ENCODE assay signal across 9 mouse cellular contexts in the genomic region with DNA sequence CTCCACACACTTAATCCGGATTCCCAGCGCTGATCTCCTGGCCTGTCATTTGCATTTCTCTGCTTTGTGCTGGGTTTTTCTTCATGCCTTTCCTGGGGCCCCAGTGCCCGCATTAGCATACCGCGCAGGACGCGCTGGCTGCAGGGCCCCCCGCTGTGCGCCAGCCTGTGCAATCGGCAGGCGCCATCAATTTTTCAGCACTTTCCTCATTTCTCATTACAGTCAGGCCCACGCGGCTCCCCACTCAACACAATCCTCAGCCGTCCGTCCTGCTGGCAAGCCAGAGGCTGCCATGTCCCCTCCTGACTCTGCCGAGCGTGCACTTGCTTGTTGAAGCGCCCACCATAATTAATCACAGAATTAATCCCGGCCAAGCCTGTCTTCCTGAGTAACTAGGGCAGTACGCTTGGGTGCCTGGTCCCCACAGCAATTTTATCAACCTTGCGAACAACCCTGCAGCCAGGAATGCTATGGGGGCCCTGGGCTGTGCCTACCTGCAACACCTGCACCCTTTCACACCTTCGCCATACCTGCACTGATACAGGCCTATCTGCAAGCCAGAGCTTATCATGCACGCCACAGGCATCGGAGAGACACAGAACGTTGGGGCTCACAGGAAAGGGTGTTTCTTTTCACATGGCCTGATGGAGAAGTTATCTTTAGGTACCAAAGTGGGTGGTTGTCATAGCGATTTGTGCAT. TPM values are rescaled to one million over a fixed set of nuclear protein-coding genes. Genes with fewer than 3 reads are reported as not detected.
DNase-seq lines count a peak whose midpoint lies in the region; ATAC-seq lines count a peak whose summit lies in the region.
"Had no signal": no experiment of that assay in that cellular context is flagged by ENCODE, and none has a peak within 500 bp of the region (broad histone marks: within the 10 kb centered on the region; RNA-seq: fewer than 3 reads in every experiment).

No protein-coding gene starts in this region.

- H3K27me3 ChIP-seq in kidney, embryonic 14.5 days (ENCODE audit: control insufficient read depth, insufficient read depth, low read length), result no peaks in the 10 kb centered on the region
- no peaks in the 10 kb centered on the region for H3K27me3 ChIP-seq in hindbrain, embryonic 11.5 days (ENCODE audit: control insufficient read depth, insufficient read depth, low read length)
- H3K27me3 ChIP-seq in limb, embryonic 12.5 days, result peaks cover 6% of the 10 kb centered on the region; the same call in 1 of the 2 replicates

- ATAC-seq in kidney, embryonic 14.5 days (ENCODE audit: low FRiP score, low TSS enrichment), result peak; percentile 52
- peak; percentile 94 for ATAC-seq in hindbrain, embryonic 11.5 days (ENCODE audit: low FRiP score)
- no peak for ATAC-seq in limb, embryonic 12.5 days (ENCODE audit: insufficient number of reproducible peaks, insufficient read depth, low FRiP score, low TSS enrichment, low read depth)

- no peak for DNase-seq in kidney, adult 11 months
- DNase-seq in cerebellum, adult 9-11 months, result peak; percentile 83
- DNase-seq in hindbrain, embryonic 11.5 days (ENCODE audit: low spot score), result peak; percentile 87
- peak; percentile 48 for DNase-seq in right cerebral cortex, postnatal 14 days
- DNase-seq in urinary bladder, adult 2 months (ENCODE audit: low spot score), result no peak
- no peak for DNase-seq in adrenal gland, postnatal 25 days

- H3K9ac ChIP-seq in kidney, embryonic 14.5 days (ENCODE audit: low read depth, low read length), result 0 out of 2 replicates have a peak overlapping the region, but pooled peaks have one; percentile 31
- peak overlapping the region; percentile 46; the same call in 1 of the 2 replicates for H3K9ac ChIP-seq in hindbrain, embryonic 11.5 days (ENCODE audit: low read depth, low read length)
- peak overlapping the region; percentile 47; the same call in 1 of the 2 replicates for H3K9ac ChIP-seq in limb, embryonic 12.5 days (replicated peaks)

- H3K27ac ChIP-seq in kidney, embryonic 14.5 days (ENCODE audit: low read depth, low read length), result no peak overlapping the region
- peak overlapping the region; percentile 56 for H3K27ac ChIP-seq in hindbrain, embryonic 11.5 days (ENCODE audit: low read depth, low read length)
- no peak overlapping the region for H3K27ac ChIP-seq in limb, embryonic 12.5 days

- no peaks in the 10 kb centered on the region for H3K36me3 ChIP-seq in kidney, embryonic 14.5 days (ENCODE audit: control insufficient read depth, insufficient read depth, low read length)
- no peaks in the 10 kb centered on the region for H3K36me3 ChIP-seq in hindbrain, embryonic 11.5 days (ENCODE audit: control insufficient read depth, insufficient read depth, low read length)
- H3K36me3 ChIP-seq in limb, embryonic 12.5 days, result no peaks in the 10 kb centered on the region
- H3K36me3 ChIP-seq: G1E had no signal

- peak overlapping the region; percentile 46 for H3K4me2 ChIP-seq in kidney, embryonic 14.5 days (replicated peaks; ENCODE audit: low read depth, low read length)
- peak overlapping the region; percentile 30 for H3K4me2 ChIP-seq in hindbrain, embryonic 11.5 days (replicated peaks; ENCODE audit: low read depth, low read length)
- H3K4me2 ChIP-seq in limb, embryonic 12.5 days, result peak overlapping the region; percentile 63

- H3K4me3 ChIP-seq in kidney, embryonic 14.5 days (ENCODE audit: low read length), result peak overlapping the region; percentile 28
- H3K4me3 ChIP-seq in hindbrain, embryonic 11.5 days (ENCODE audit: low read depth, low read length), result no peak overlapping the region
- H3K4me3 ChIP-seq in limb, embryonic 12.5 days (replicated peaks), result peak overlapping the region; percentile 30

- H3K4me1 ChIP-seq in kidney, embryonic 14.5 days (ENCODE audit: control insufficient read depth, insufficient read depth, low read length), result peaks cover 4% of the 10 kb centered on the region; the same call in 1 of the 2 replicates
- H3K4me1 ChIP-seq in hindbrain, embryonic 11.5 days (replicated peaks; ENCODE audit: control insufficient read depth, insufficient read depth, low read length), result peaks cover 7% of the 10 kb centered on the region
- H3K4me1 ChIP-seq in limb, embryonic 12.5 days (replicated peaks), result peaks cover 18% of the 10 kb centered on the region

- 10% methylated on average over 26 of the region's 26 CpGs for WGBS in kidney, embryonic 14.5 days
- WGBS in hindbrain, embryonic 11.5 days, result 6% methylated on average over 26 of the region's 26 CpGs
- whole genome bisulfite sequencing in limb, embryonic 12.5 days, result 8% methylated on average over 26 of the region's 26 CpGs

- peaks cover 14% of the 10 kb centered on the region for H3K9me3 ChIP-seq in kidney, embryonic 14.5 days (ENCODE audit: control insufficient read depth, low read length)
- no peaks in the 10 kb centered on the region; the same call in 1 of the 2 replicates for H3K9me3 ChIP-seq in hindbrain, embryonic 11.5 days (ENCODE audit: control insufficient read depth, low read length)
- peaks cover 14% of the 10 kb centered on the region for H3K9me3 ChIP-seq in limb, embryonic 12.5 days
- H3K9me3 ChIP-seq: G1E had no signal

RNA-seq across cellular contexts. Expression of a gene that starts 48.6 kb away (rescaled TPM):
- polyA plus RNA-seq in kidney, embryonic 14.5 days (2014; fragmentation: Nextera tagmentation; extraction: Ambion mirVana), result 1,099 and 1,259 TPM in 2 replicates
- polyA plus RNA-seq in hindbrain, embryonic 11.5 days (2014; fragmentation: Nextera tagmentation; extraction: Ambion mirVana), result 822 and 883 TPM in 2 replicates
- 805 and 832 TPM in 2 replicates for polyA plus RNA-seq in limb, embryonic 12.5 days (2016; fragmentation: Nextera tagmentation; extraction: Ambion mirVana)
- 969 and 1,107 TPM in 2 replicates for polyA plus RNA-seq in urinary bladder, adult 2 months (2012; rRNA removed)
- 492 and 528 TPM in 2 replicates for total RNA-seq in adrenal gland, postnatal 25 days (2021)

Comparison
In these comparisons a context has a peak if more than half of its experiments do, and no peak if none do; other contexts are left out.
1. DNase-seq: peak in cerebellum, adult 9-11 months (single experiment), hindbrain, embryonic 11.5 days (single experiment) and right cerebral cortex, postnatal 14 days (single experiment); none in kidney, adult 11 months (single experiment), urinary bladder, adult 2 months (single experiment) and adrenal gland, postnatal 25 days (single experiment).
2. Peak in every context shown above with its lines, with median percentiles within 50 percentile points of each other: H3K4me2 ChIP-seq and H3K9ac ChIP-seq.